Mouse (Mus musculus): ENCODE results near the gene Eif4g3. TPM values are rescaled to one million over a fixed set of nuclear protein-coding genes. Genes with fewer than 3 reads are reported as not detected.

Gene Eif4g3
- polyA plus RNA-seq, 1 experiment from 2014 or later, result 49.5 TPM

DNA sequence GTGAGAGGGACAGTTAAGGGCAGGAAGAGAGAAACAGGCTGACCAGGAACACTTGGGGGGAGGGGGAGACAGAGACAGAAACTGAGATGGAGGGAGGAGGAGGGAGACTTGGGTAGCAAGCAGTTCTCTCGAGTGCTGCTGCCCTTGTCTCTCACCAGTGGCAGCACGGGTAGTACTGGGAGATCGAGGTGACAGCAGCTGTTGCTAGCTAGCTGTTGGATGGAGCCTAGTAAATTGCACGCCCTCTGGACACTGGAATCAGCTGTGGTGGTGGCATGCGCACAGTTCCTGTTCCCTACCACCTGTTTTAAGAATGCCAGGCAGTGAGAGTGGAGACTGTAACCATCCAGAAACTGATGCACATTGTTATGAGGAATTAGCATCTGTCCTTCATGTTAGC lies 119.0 kb downstream of the Eif4g3 start:
- H3K9ac ChIP-seq (replicated peaks), result no peak overlapping the region
- no peak overlapping the region for H3K4me3 ChIP-seq (replicated peaks)
- H3K4me2 ChIP-seq, result no peak overlapping the region
- H3K36me3 ChIP-seq, result peaks cover 26% of the 10 kb centered on the region
- H3K27me3 ChIP-seq (replicated peaks), result no peaks in the 10 kb centered on the region
- H3K27ac ChIP-seq (replicated peaks), result no peak overlapping the region
- 71% methylated on average over 5 of the region's 5 CpGs for WGBS
- H3K9me3 ChIP-seq (replicated peaks), result no peaks in the 10 kb centered on the region
- ATAC-seq (ENCODE audit: low FRiP score), result no peak
- peaks cover 17% of the 10 kb centered on the region; the same call in 1 of the 2 replicates for H3K4me1 ChIP-seq

DNA sequence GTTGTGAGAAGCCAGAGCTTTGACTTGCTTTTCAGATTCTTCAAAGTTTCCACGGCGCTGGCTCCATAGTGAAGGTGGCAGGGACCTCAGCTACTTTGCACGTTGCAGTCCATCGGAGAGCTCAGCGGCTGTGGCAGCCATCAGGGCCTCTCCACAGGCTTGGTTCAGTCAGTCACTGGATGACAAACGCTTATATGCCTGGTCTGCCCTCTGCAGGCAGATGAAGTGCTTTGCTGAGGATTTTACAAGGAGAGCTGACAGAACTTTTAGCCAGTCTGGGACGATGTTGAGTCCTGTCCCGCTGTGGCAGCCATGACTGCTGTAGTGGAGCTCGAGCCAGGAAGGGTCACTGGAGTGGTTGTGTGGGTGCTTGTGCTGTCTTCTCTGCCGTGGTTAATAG lies 126.9 kb downstream of the Eif4g3 start:
- Histone ChIP-seq H3K9ac (replicated peaks) (no peak overlapping the region), H3K27me3 (replicated peaks) (no peaks in the 10 kb centered on the region), H3K9me3 (replicated peaks) (no peaks in the 10 kb centered on the region), H3K4me2 (no peak overlapping the region), H3K27ac (replicated peaks) (no peak overlapping the region), H3K4me1 (peaks cover 26% of the 10 kb centered on the region), H3K4me3 (replicated peaks) (no peak overlapping the region), H3K36me3 (peaks cover 20% of the 10 kb centered on the region)
- 43% methylated on average over 10 of the region's 10 CpGs for WGBS
- no peak for ATAC-seq (ENCODE audit: low FRiP score)

DNA sequence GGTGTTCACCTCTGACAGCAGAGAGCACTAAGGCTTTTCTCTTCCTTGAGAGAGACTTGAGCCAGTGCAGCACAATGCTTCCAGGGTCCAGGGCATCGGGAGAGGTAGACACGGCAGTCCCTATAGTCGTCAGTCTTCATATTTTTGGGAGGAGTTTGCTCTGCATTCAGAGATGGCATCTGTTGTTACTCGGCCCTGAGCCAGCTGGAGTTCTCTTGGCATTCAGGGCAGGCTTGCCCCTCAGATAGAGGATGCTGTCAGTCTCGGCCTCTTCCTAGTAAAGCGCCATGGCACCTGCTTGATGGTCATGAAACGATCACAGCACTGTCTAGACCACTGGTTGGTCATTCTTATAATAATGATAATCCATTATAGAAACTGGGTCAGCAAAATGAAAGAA lies 131.2 kb downstream of the Eif4g3 start:
- no peak overlapping the region for H3K27ac ChIP-seq (replicated peaks)
- H3K4me2 ChIP-seq, result no peak overlapping the region
- peaks cover 14% of the 10 kb centered on the region; the same call in 1 of the 2 replicates for H3K4me1 ChIP-seq
- H3K9me3 ChIP-seq (replicated peaks), result no peaks in the 10 kb centered on the region
- no peaks in the 10 kb centered on the region for H3K27me3 ChIP-seq (replicated peaks)
- 71% methylated on average over 7 of the region's 7 CpGs for WGBS
- H3K36me3 ChIP-seq, result peaks cover 36% of the 10 kb centered on the region
- no peak for ATAC-seq (ENCODE audit: low FRiP score)
- H3K4me3 ChIP-seq (replicated peaks), result no peak overlapping the region
- no peak overlapping the region for H3K9ac ChIP-seq (replicated peaks)

DNA sequence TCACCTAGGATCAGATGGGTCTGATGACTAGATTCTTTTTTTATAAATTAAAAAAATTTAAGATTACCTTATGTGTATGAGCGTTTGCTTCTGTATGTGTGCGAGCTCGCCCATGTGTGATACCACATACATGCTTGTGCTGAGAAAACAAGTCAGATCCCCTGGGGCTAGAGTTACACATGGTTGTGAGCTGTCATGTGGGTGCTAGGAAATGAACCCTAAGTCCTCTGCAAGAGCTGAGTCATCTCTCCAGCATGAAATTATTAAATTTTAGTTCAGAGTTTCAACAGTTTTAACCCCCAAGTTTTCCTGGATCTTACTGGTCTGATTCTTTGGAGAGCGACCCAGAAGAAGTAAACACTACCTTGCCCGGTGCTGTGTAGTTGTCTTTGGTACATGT lies 134.5 kb downstream of the Eif4g3 start:
- Histone ChIP-seq H3K27me3 (replicated peaks) (no peaks in the 10 kb centered on the region), H3K36me3 (peaks cover 29% of the 10 kb centered on the region), H3K4me3 (replicated peaks) (no peak overlapping the region), H3K4me1 (peaks cover 12% of the 10 kb centered on the region), H3K4me2 (no peak overlapping the region), H3K27ac (replicated peaks) (no peak overlapping the region), H3K9me3 (replicated peaks) (no peaks in the 10 kb centered on the region), H3K9ac (replicated peaks) (no peak overlapping the region)
- 96% methylated on average over 5 of the region's 5 CpGs for WGBS
- ATAC-seq (ENCODE audit: low FRiP score), result no peak

DNA sequence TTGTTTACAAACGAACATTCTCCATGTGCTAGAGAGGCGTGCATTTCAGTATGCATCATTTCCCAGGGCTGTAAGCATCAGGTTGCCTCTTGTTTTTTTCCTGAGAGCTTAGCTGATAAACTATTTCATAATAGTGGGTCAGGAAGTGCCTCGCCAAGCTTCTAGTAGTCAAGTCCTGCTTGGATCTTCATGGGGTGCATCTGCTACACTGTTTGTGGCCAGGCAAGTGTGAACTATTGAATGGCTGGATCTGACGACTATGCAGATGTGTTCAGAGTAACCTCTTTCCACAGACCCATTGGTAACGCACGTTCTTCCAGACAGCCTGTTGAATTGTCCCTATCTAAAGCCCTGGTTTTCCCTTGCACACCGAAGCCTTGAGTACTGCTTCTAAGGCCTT lies 135.0 kb downstream of the Eif4g3 start:
- H3K4me1 ChIP-seq, result peaks cover 12% of the 10 kb centered on the region
- no peaks in the 10 kb centered on the region for H3K27me3 ChIP-seq (replicated peaks)
- H3K36me3 ChIP-seq, result peaks cover 30% of the 10 kb centered on the region
- H3K4me3 ChIP-seq (replicated peaks), result no peak overlapping the region
- no peak for ATAC-seq (ENCODE audit: low FRiP score)
- 89% methylated on average over 7 of the region's 7 CpGs for WGBS
- H3K27ac ChIP-seq (replicated peaks), result no peak overlapping the region
- H3K9ac ChIP-seq (replicated peaks), result no peak overlapping the region
- H3K9me3 ChIP-seq (replicated peaks), result no peaks in the 10 kb centered on the region
- no peak overlapping the region for H3K4me2 ChIP-seq

DNA sequence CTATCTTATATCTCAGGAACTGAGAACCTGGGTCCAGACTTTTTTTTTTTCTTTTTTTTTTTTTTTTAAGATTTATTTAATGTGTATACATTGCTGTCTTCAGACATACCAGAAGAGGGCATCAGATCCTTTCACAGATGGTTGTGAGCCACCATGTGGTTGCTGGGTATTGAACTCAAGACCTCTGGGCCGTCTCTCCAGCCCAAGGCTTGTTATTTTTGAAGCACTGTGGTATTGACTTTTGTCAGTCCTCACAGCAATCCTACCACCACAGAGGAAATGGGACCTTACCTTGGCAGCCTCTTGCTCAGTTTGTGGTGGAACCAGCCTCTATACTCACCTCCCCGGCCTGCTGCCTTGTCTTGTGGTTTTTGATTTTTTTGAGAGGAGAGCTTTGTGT lies 137.3 kb downstream of the Eif4g3 start:
- Histone ChIP-seq H3K27ac (replicated peaks) (no peak overlapping the region), H3K9me3 (replicated peaks) (no peaks in the 10 kb centered on the region), H3K27me3 (replicated peaks) (no peaks in the 10 kb centered on the region), H3K36me3 (peaks cover 30% of the 10 kb centered on the region), H3K9ac (replicated peaks) (no peak overlapping the region), H3K4me1 (peaks cover 12% of the 10 kb centered on the region), H3K4me3 (replicated peaks) (no peak overlapping the region), H3K4me2 (no peak overlapping the region)
- no peak for ATAC-seq (ENCODE audit: low FRiP score)
- 87% methylated on average over 2 of the region's 2 CpGs for whole genome bisulfite sequencing

DNA sequence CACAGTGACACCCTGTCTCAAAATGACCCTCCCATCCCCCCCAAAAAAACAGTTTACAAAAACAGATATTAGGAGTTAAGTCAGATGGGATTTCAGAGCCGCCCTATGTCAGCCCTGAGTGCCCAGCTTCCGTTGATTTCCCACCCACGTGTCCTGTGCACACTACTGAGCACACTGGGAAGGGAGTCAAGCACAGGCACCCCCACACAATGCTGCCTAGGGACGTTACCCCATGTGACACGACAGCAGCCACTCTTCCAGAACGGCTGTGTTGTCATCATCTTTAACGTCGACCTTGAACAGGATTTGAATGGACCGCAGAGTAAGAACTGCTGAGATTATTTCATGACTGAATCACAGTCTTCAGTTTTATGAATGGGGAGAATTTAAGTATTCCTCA lies 138.4 kb downstream of the Eif4g3 start:
- H3K27ac ChIP-seq (replicated peaks), result no peak overlapping the region
- 55% methylated on average over 9 of the region's 9 CpGs for WGBS
- ATAC-seq (ENCODE audit: low FRiP score), result 0 out of 2 replicates have a peak, but pooled peaks have one; percentile 53

DNA sequence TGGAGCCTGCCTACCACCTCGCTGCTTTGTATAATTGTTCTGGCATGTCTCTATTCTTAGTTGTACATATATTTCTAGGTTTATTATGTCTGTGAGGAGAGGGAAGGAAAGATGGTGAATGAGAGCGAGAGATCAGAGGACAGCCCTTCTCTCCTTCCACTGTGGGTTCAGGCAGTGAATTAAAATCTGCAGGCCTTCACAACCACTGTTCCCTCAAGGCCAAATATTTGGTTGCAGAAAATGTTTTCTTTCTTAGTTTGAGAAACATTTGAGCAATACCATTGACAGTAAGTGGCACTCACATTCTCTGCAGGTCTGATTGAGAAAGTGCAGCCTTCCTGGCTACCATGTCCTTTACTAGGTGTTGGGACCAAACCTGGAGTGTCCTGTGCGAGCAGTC lies 138.9 kb downstream of the Eif4g3 start:
- Histone ChIP-seq H3K27me3 (replicated peaks) (no peaks in the 10 kb centered on the region), H3K27ac (replicated peaks) (peak overlapping the region; percentile 51; the same call in 1 of the 2 replicates), H3K4me2 (no peak overlapping the region), H3K4me3 (replicated peaks) (no peak overlapping the region), H3K4me1 (peaks cover 18% of the 10 kb centered on the region), H3K36me3 (peaks cover 20% of the 10 kb centered on the region), H3K9ac (replicated peaks) (no peak overlapping the region), H3K9me3 (replicated peaks) (no peaks in the 10 kb centered on the region)
- 82% methylated on average over 3 of the region's 3 CpGs for WGBS
- ATAC-seq (ENCODE audit: low FRiP score), result no peak

More for the DNA sequence above, 138.4 kb downstream of the Eif4g3 start:
- no peak overlapping the region for H3K4me2 ChIP-seq
- H3K9ac ChIP-seq (replicated peaks), result no peak overlapping the region
- peaks cover 13% of the 10 kb centered on the region for H3K4me1 ChIP-seq
- H3K36me3 ChIP-seq, result peaks cover 25% of the 10 kb centered on the region
- no peak overlapping the region for H3K4me3 ChIP-seq (replicated peaks)
- H3K9me3 ChIP-seq (replicated peaks), result no peaks in the 10 kb centered on the region
- H3K27me3 ChIP-seq (replicated peaks), result no peaks in the 10 kb centered on the region

DNA sequence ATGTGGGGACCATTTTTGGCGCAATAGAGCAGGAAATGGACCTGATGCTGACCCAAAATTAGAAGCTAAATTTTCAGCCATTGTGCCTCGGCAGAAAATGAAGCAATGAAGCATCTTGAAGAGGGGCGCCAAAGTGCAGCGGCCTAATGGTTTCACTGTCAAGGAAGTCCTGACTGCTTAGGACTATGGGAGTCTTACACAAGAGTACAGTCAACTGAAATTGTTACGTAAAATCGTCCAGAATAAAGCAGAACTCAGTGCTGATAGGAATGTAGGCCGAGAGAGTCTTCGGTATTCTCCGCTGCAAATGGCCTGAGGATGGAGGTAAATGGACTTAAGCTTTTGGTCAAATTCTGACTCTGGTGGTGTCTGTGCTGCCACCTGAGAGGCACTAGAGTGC lies 140.5 kb downstream of the Eif4g3 start:
- no peak for ATAC-seq (ENCODE audit: low FRiP score)
- no peak overlapping the region for H3K27ac ChIP-seq (replicated peaks)
- H3K9me3 ChIP-seq (replicated peaks), result no peaks in the 10 kb centered on the region
- peaks cover 9% of the 10 kb centered on the region; the same call in 1 of the 2 replicates for H3K36me3 ChIP-seq
- no peak overlapping the region for H3K4me3 ChIP-seq (replicated peaks)
- no peaks in the 10 kb centered on the region for H3K27me3 ChIP-seq (replicated peaks)
- WGBS, result 92% methylated on average over 9 of the region's 9 CpGs
- H3K9ac ChIP-seq (replicated peaks), result no peak overlapping the region
- no peak overlapping the region for H3K4me2 ChIP-seq
- H3K4me1 ChIP-seq, result peaks cover 31% of the 10 kb centered on the region

DNA sequence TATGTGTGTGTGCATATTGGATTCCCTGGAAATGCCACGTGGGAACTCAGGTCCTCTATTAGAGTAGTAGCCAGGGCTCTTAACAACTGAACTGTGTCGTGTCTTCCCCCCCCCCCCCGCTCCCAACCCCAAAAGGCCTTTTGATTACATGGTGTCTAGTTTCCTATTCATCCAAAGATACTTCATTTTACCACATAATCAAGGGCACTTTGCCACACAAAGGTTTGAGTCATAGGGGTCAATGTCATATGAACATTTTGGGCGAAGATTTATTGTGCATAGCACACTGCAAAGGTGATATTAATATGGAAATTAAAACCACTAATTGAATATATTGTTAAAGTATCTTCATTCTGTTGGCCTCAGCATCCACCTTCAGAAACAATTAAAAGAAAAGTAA lies 144.5 kb downstream of the Eif4g3 start:
- Histone ChIP-seq H3K9ac (replicated peaks) (no peak overlapping the region), H3K4me2 (no peak overlapping the region), H3K4me3 (replicated peaks) (no peak overlapping the region), H3K36me3 (peaks cover 1% of the 10 kb centered on the region; the same call in 1 of the 2 replicates), H3K4me1 (peaks cover 28% of the 10 kb centered on the region), H3K27ac (replicated peaks) (no peak overlapping the region), H3K27me3 (replicated peaks) (no peaks in the 10 kb centered on the region), H3K9me3 (replicated peaks) (no peaks in the 10 kb centered on the region)
- no peak for ATAC-seq (ENCODE audit: low FRiP score)
- 55% methylated on average over 4 of the region's 4 CpGs for WGBS

DNA sequence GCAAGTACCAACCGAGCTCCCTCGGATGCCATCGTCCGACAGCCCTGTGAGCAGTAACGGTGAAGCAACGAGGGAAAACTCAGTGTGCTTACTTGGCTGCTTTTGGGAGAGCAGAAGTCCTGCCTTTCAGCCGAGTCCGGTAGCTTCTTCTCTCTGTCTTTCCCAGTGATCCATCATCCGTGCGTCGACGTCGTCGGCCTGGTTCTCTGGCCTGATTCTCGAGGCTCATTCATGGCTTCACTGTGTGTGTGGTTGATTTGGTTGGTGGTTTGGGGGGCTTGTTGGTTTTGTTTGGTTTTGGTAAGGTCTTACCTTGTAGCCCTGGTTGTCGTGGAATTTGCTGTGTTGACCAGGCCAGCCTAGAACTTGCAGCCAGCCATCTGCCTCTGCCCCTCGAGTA lies 145.0 kb downstream of the Eif4g3 start:
- H3K36me3 ChIP-seq, result no peaks in the 10 kb centered on the region
- no peak overlapping the region for H3K27ac ChIP-seq (replicated peaks)
- H3K4me1 ChIP-seq, result peaks cover 28% of the 10 kb centered on the region
- no peak for ATAC-seq (ENCODE audit: low FRiP score)
- H3K4me2 ChIP-seq, result no peak overlapping the region
- WGBS, result 71% methylated on average over 17 of the region's 17 CpGs
- no peaks in the 10 kb centered on the region for H3K9me3 ChIP-seq (replicated peaks)
- H3K4me3 ChIP-seq (replicated peaks), result no peak overlapping the region
- H3K9ac ChIP-seq (replicated peaks), result no peak overlapping the region
- no peaks in the 10 kb centered on the region for H3K27me3 ChIP-seq (replicated peaks)

DNA sequence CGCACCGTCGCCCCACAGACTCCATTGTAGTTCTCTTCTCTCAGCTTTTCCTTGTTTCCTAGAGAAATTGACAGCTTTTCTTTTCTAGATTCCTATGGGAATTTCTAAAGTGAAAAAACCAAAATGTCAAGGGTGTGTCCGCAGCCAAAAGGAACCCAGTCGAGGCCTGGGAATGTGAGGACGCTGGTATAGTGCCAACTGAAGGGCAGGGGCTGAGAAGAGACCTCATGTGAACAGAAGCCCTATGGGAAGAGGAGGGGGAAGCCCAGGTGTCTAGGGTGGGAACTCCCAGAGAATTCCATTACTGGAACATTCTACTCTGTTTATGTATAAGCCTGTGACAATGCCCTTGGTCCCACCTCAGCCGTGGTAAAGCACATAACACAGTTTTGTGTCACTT lies 145.4 kb downstream of the Eif4g3 start:
- H3K4me3 ChIP-seq (replicated peaks), result no peak overlapping the region
- ATAC-seq (ENCODE audit: low FRiP score), result no peak
- no peak overlapping the region for H3K4me2 ChIP-seq
- H3K36me3 ChIP-seq, result no peaks in the 10 kb centered on the region
- H3K9ac ChIP-seq (replicated peaks), result no peak overlapping the region
- 86% methylated on average over 7 of the region's 7 CpGs for WGBS
- H3K27ac ChIP-seq (replicated peaks), result no peak overlapping the region
- H3K4me1 ChIP-seq, result peaks cover 29% of the 10 kb centered on the region
- H3K27me3 ChIP-seq (replicated peaks), result no peaks in the 10 kb centered on the region
- no peaks in the 10 kb centered on the region for H3K9me3 ChIP-seq (replicated peaks)

DNA sequence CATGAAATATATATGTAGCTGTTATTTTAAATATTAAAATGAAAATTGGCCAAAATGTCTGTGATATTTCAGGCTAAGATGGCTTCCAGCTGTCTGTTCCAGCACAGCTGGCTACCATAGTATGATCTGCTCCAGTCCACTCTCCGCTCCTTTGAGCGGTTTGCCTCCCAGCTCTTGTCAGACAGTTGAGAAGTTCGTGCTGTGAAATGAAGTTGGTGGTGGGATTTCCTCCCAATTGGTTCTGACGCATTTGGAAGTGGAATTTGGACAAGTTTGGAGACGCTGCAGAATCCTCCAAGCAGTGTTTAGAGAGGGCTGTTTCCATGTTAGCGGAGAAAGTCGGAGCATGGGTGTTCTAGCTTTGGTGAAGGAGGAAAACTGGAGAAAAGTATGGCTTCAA lies 148.5 kb downstream of the Eif4g3 start:
- no peak overlapping the region for H3K4me3 ChIP-seq (replicated peaks)
- H3K9me3 ChIP-seq (replicated peaks), result no peaks in the 10 kb centered on the region
- H3K4me2 ChIP-seq, result no peak overlapping the region
- 91% methylated on average over 7 of the region's 7 CpGs for WGBS
- H3K4me1 ChIP-seq, result peaks cover 30% of the 10 kb centered on the region
- no peak overlapping the region for H3K9ac ChIP-seq (replicated peaks)
- H3K36me3 ChIP-seq, result no peaks in the 10 kb centered on the region
- H3K27ac ChIP-seq (replicated peaks), result no peak overlapping the region
- H3K27me3 ChIP-seq (replicated peaks), result no peaks in the 10 kb centered on the region
- no peak for ATAC-seq (ENCODE audit: low FRiP score)
